Mouse (Mus musculus): ENCODE measurements at regions not wholly inside any gene's neighbourhood (a gene's known extent, or its start where the extent isn't known, plus 50 kb on each side); places are given as distances from the start of the nearest gene placed in this dataset.
A peak's percentile ranks its signal among the peaks of the same experiment; 100 is the strongest.
"Not testable (repeated sequence)": the region's sequence is repeated elsewhere in the genome, so short reads cannot be mapped to it uniquely, and the experiment has no call there.

DNA sequence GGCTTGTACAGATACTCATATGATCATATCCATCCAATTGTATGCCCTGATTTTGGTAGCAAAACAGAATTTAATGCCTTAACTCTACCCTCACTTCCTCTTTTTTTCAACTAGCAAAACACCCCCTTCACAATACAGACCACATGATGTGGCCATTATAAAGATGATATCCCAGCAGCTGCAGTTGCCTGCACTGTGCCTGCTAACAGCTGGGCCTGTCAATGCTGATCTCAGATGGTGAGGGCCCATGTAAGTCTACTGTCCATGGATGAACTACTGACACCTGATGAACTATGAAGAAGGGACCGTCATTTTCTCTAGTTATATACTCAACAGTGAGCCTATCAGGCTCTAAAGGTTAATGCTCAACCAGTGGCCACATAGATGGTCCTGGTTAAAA, 191.8 kb upstream of the Fmr1 start:
- no peak for DNase-seq (ENCODE audit: low read depth, low spot score)

DNA sequence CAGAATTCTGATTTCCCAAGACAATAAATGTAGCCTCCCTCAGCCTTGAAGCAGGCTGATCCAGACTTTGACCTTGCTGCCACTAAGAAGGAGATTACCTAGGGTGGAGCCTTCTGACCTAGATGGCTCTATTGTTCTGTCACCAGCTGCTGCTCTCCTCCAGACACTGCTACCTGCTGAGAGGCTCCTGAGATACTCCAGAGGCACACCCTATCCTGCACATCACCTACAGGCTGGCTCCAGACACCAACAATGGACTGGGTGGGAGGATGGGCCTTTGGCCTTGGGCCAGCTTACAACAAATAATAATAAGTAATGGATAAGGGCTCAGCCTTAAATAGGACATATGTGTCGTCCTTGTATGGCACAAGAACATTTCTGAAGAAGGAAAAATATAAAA, 186.3 kb upstream of the Fmr1 start:
- not testable (repeated sequence) for DNase-seq (ENCODE audit: low read depth, low spot score)

DNA sequence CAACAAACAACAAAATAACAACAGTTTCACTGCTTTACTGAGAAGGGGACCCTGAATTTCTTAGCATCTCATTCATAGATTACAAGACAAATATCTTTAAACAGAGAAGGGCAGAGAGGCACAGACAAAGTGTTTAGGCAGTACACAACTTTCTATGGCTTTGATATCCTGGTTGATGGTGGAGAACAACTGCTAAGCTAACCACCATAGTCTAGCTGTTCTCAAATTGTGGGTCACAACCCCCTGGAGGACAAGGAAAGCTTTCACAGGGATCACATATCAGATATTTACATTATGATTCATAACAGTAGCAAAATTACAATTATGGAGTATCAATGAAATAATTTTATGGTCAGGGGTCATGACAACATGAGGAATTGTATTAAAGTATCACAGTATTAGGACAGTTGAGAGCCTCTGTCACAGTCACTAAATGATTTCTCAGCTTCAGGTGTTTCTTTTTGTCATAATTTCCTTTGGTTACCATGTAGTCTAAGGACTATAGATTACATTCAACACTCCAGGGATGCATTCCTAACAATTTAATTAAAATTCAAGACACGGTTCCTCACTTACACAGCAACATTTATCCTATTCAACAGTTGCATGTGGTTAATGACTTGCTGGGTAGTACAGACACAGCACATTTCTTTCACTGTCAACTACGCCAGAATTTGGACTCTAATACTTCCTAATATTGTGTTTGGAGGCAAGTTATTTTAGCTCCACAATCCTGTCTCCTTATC, 183.8 kb upstream of the Fmr1 start:
- no peak for DNase-seq (ENCODE audit: low read depth, low spot score)

- no peak for DNase-seq (ENCODE audit: low read depth, low spot score)
These were observed 183.2 kb upstream of the Fmr1 start for GRCm38 (mm10) chrX:68495144-68495493.

GRCm38 (mm10) chrX:68495751-68496150, 182.6 kb upstream of the Fmr1 start:
- DNase-seq (ENCODE audit: low read depth, low spot score) = no peak

DNA sequence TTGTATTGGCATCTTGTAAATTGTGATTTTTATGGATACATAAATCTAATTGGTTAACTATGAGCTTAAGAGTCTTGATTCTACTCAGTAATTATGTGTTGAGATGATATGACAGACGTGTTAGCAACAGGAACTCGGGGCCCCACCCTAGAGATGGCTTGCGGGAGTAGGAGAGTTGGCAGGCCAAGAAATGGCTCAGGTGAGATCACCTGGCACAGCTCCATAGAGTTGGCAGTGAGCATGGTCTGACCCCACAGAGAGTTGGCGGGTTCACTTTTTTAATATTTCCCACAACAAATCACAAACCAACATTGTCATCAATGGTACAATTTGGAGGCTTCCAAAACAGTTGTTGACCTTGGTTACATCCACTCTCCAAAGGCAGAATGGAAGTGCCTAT, 180.5 kb upstream of the Fmr1 start:
- no peak for DNase-seq (ENCODE audit: low read depth, low spot score)

DNA sequence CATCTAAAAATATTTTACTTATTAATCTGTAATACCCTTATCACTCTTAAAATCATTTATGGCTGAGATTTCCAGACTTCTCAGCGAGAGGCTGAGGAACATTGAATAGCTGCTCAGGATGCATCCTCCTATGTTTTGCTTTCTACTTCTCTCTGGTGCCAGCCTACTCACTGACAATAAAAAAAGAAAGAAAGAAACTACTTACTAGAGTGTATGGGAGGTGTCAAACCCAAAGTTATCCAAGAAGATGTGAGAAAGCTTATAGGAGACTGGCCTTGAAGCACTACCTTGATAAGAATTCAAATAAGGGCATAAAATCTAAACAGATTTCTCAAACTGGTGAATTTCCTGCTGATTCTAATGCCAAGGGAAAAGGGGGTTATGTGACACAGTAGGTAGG, 175.4 kb upstream of the Fmr1 start:
- DNase-seq (ENCODE audit: low read depth, low spot score) = no peak

GRCm38 (mm10) chrX:68507664-68508063, 170.7 kb upstream of the Fmr1 start:
- DNase-seq (ENCODE audit: low read depth, low spot score) = no peak

DNA sequence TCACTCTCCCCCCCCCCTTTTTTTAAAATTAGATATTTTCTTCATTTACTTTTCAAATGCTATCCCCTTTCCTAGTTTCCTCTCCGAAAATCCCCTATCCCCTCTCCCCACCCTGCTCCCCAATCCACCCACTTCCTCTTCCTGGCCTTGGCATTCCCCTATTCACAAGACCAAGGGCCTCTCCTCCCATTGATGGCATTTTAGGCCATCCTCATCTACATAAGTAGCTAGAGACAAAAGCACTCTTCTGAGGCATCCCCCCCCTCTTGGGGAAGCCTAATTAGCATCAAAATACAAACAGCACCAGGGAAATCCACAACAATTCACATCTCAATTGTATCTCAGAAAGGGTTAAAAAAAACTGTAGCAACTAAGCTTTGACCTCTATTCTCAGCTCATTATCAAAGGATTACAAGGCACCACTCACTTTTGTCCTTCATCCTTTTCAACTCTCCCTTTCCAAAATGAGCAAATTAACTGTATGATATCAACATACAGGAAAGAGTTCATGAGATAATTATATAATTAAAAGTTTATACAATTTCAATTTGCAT, 166.1 kb upstream of the Fmr1 start:
- no peak for DNase-seq (ENCODE audit: low read depth, low spot score)

GRCm38 (mm10) chrX:68546561-68546960, 131.8 kb upstream of the Fmr1 start:
- no peak for DNase-seq (ENCODE audit: low read depth, low spot score)

DNA sequence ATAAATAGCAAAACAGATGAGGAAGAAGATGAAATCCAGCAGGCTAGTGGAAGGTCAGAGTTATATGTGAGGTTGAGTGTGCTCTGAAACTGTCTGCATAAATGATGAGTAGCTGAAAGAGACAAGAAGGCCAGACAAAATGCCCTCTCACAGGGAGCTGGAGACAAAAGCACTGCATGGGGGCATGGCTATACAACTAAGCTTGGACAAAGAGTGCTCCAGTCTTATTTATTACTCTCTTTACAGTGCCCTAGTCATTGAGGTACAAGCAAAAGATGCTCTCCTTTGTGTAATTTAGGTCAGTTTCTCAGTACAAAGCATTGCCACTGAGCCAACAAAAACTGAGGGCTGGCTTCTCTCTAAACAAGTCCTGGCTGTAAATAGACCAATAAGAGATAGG, 124.3 kb upstream of the Fmr1 start:
- no peak for DNase-seq (ENCODE audit: low read depth, low spot score)

DNA sequence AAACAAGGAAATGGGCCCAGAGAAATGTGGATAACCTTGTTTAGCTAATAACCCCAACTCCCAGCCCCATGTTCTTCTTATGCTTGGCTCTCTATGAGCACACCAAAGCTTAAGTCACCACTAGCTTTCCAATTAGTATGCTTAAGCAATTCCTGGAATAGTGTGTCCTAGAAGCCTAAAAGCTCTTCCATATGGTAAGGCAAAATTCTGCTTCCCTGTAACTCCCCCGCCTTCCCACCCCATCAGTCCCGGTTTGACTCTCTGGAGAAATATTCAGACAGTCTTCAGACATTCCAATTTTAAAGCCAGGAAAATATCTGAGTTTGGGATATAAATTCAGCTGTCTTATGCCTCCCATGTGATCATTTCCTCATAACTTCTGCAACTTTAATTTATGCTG, 120.6 kb upstream of the Fmr1 start:
- DNase-seq (ENCODE audit: low read depth, low spot score) = no peak

DNA sequence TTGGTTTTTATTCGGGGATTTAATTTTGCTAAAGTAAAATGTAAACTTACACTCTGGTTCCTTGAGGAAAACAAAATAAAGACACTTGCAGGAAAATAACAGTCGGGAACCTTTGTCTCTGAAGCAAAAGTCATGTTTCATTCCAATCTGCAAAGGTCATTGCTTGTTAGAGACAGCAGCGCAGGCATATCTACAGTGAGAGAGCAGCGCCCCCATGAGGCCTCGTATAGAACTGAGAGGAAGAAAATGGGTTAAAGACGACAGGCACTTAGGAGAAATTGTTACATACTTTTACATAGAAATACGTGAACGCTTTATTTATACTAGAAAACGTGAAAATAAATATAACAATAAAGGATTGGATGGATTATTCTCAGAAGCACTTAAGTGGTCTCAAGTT, 93.1 kb upstream of the Fmr1 start:
- DNase-seq (ENCODE audit: low read depth, low spot score) = peak; percentile 20

GRCm38 (mm10) chrX:68622141-68622540, 56.2 kb upstream of the Fmr1 start:
- DNase-seq (ENCODE audit: low read depth, low spot score) = no peak

All from WW6 (cell line).